Mouse (Mus musculus) heart, embryonic 16.5 days (tissue): ENCODE measurements around the gene Cldnd1. TPM values are rescaled to one million over a fixed set of nuclear protein-coding genes. Genes with fewer than 3 reads are reported as not detected.

Experiments
- ATAC-seq: fragments of 200-750 bp; cut with Nextera tagmentation; replicated peaks from 2 replicates; pipeline ENCODE4 v1.8.0; 2017; ENCODE audit warnings: moderate number of reproducible peaks; ENCODE audit not compliant: insufficient read depth, low FRiP score; ENCODE audit errors: extremely low read depth
- H3K27ac ChIP-seq: fragments of 300-500 bp; sonication (generic); 2 replicates; pipeline ENCODE4 v1.5.1; 2014; ENCODE audit warnings: mild to moderate bottlenecking, low read length, control low read depth, moderate library complexity
- H3K27me3 ChIP-seq: fragments of 300-500 bp; sonication (generic); 2 replicates; pipeline ENCODE4 v1.6.1; 2014; ENCODE audit warnings: low read length, mixed read lengths; ENCODE audit not compliant: control insufficient read depth, insufficient read depth
- H3K36me3 ChIP-seq: fragments of 300-500 bp; sonication (generic); 2 replicates; pipeline ENCODE4 v1.6.1; 2014; ENCODE audit not compliant: control insufficient read depth, insufficient read depth
- H3K4me1 ChIP-seq: fragments of 300-500 bp; sonication (generic); 2 replicates; pipeline ENCODE4 v1.6.1; 2014; ENCODE audit warnings: low read length, mixed read lengths; ENCODE audit not compliant: control insufficient read depth, insufficient read depth
- H3K4me2 ChIP-seq: fragments of 300-500 bp; sonication (generic); 2 replicates; pipeline ENCODE4 v1.6.1; 2014; ENCODE audit warnings: low read depth, mild to moderate bottlenecking, control low read depth, low read length
- H3K4me3 ChIP-seq: fragments of 300-500 bp; sonication (generic); 2 replicates; pipeline ENCODE4 v1.5.1; 2014; ENCODE audit warnings: mild to moderate bottlenecking, control low read depth, low read length
- H3K9ac ChIP-seq: fragments of 300-500 bp; sonication (generic); 2 replicates; pipeline ENCODE4 v1.6.1; 2014; ENCODE audit warnings: low read length, control low read depth
- H3K9me3 ChIP-seq: fragments of 300-500 bp; sonication (generic); replicated peaks from 2 replicates; pipeline ENCODE4 v1.6.1; 2016; ENCODE audit warnings: low read length; ENCODE audit not compliant: control insufficient read depth
- WGBS: fragments of 180-500 bp; shearing (Covaris S2); extraction: QIAGEN DNeasy Blood & Tissue Kit; methylation state at CpG from one replicate; pipeline ENCODE4 v1.1.7; 2014; 5-methylcytosine and 5-hydroxymethylcytosine counted together
- polyA plus RNA-seq: library from polyadenylated mRNA; unstranded; fragments of >200 nt; fragmentation: Nextera tagmentation; extraction: Ambion mirVana; gene quantifications from 2 replicates; pipeline ENCODE4 v1.2.1, GENCODE M21; 2015

Gene Cldnd1
- polyA plus RNA-seq, 1 experiment from 2014 or later: 112 TPM

GRCm38 (mm10) chr16:58718666-58719120 is 9.0 kb upstream of the Cldnd1 start, which contains the start of gene Gpr15:
TSS of gene Gpr15 (minus strand) at chr16:58719070.
- no peak for ATAC-seq
- WGBS: 88% methylated on average over 7 of the region's 7 CpGs
- H3K4me3 ChIP-seq: no peak within 1 kb of the TSS

GRCm38 (mm10) chr16:58722292-58722691 is 5.4 kb upstream of the Cldnd1 start:
- ATAC-seq: no peak
- Histone ChIP-seq H3K36me3 (no peaks in the 10 kb centered on the region), H3K27me3 (no peaks in the 10 kb centered on the region), H3K9me3 (no peaks in the 10 kb centered on the region), H3K9ac (no peak overlapping the region), H3K27ac (no peak overlapping the region), H3K4me3 (no peak overlapping the region), H3K4me2 (no peak overlapping the region), H3K4me1 (no peaks in the 10 kb centered on the region)
- WGBS: 68% methylated on average over 2 of the region's 2 CpGs

More at GRCm38 (mm10) chr16:58718666-58719120, 9.0 kb upstream of the Cldnd1 start, which contains the start of gene Gpr15:
- H3K4me2 ChIP-seq: no peak within 1 kb of the TSS
- H3K27ac ChIP-seq: no peak within 1 kb of the TSS
- no peaks in the 10 kb centered on the region for H3K4me1 ChIP-seq
- H3K27me3 ChIP-seq: no peaks in the 10 kb centered on the region
- no peak within 1 kb of the TSS for H3K9ac ChIP-seq
- H3K36me3 ChIP-seq: no peaks in the 10 kb centered on the region
- no peaks in the 10 kb centered on the region for H3K9me3 ChIP-seq

GRCm38 (mm10) chr16:58726680-58727476 is 832 bp upstream of the Cldnd1 start:
- Histone ChIP-seq H3K4me2 (peak overlapping the region; percentile 72), H3K9ac (no peak overlapping the region), H3K27ac (no peak overlapping the region), H3K36me3 (peaks cover 19% of the 10 kb centered on the region), H3K27me3 (no peaks in the 10 kb centered on the region), H3K4me1 (0 out of 2 replicates have a peak, but pooled peaks cover 4% of the 10 kb centered on the region), H3K9me3 (no peaks in the 10 kb centered on the region), H3K4me3 (no peak overlapping the region; the same call in 1 of the 2 replicates)
- no peak for ATAC-seq
- WGBS: 76% methylated on average over 11 of the region's 11 CpGs

GRCm38 (mm10) chr16:58728176-58728671 is 514 bp downstream of the Cldnd1 start:
- Histone ChIP-seq H3K36me3 (peaks cover 31% of the 10 kb centered on the region), H3K9ac (peak overlapping the region; percentile 90), H3K4me1 (0 out of 2 replicates have a peak, but pooled peaks cover 4% of the 10 kb centered on the region), H3K4me3 (peak overlapping the region; percentile 91), H3K27ac (peak overlapping the region; percentile 91), H3K9me3 (no peaks in the 10 kb centered on the region), H3K27me3 (no peaks in the 10 kb centered on the region), H3K4me2 (peak overlapping the region; percentile 72)
- ATAC-seq: peak; percentile 87
- WGBS: under 1% methylated on average over 26 of the region's 31 CpGs

GRCm38 (mm10) chr16:58738205-58738604 is 10.5 kb downstream of the Cldnd1 start:
- H3K4me3 ChIP-seq: no peak overlapping the region
- no peaks in the 10 kb centered on the region for H3K27me3 ChIP-seq
- H3K4me1 ChIP-seq: no peaks in the 10 kb centered on the region
- H3K9me3 ChIP-seq: no peaks in the 10 kb centered on the region
- H3K27ac ChIP-seq: no peak overlapping the region
- WGBS: 74% methylated on average over 4 of the region's 4 CpGs
- H3K4me2 ChIP-seq: no peak overlapping the region
- H3K9ac ChIP-seq: no peak overlapping the region
- H3K36me3 ChIP-seq: peaks cover 13% of the 10 kb centered on the region
- ATAC-seq: no peak

- H3K36me3 ChIP-seq: peaks cover 9% of the 10 kb centered on the region; the same call in 1 of the 2 replicates
- H3K4me2 ChIP-seq: no peak overlapping the region
- no peaks in the 10 kb centered on the region for H3K27me3 ChIP-seq
- WGBS: 77% methylated on average over 1 of the region's 1 CpGs
- H3K9ac ChIP-seq: no peak overlapping the region
- no peaks in the 10 kb centered on the region for H3K9me3 ChIP-seq
- no peak for ATAC-seq
- no peak overlapping the region for H3K4me3 ChIP-seq
- no peak overlapping the region for H3K27ac ChIP-seq
- no peaks in the 10 kb centered on the region for H3K4me1 ChIP-seq
These were observed 11.1 kb downstream of the Cldnd1 start for GRCm38 (mm10) chr16:58738800-58739199.

- Histone ChIP-seq H3K9me3 (no peaks in the 10 kb centered on the region), H3K36me3 (no peaks in the 10 kb centered on the region), H3K9ac (no peak overlapping the region), H3K4me1 (no peaks in the 10 kb centered on the region), H3K4me2 (no peak overlapping the region), H3K27ac (no peak overlapping the region), H3K27me3 (no peaks in the 10 kb centered on the region), H3K4me3 (no peak overlapping the region)
- no peak for ATAC-seq
- WGBS: 86% methylated on average over 5 of the region's 5 CpGs
These were observed 13.0 kb downstream of the Cldnd1 start for GRCm38 (mm10) chr16:58740751-58741150.

GRCm38 (mm10) chr16:58746715-58747114 is 19.0 kb downstream of the Cldnd1 start:
- peak; percentile 70; the same call in 1 of the 2 replicates for ATAC-seq
- H3K4me1 ChIP-seq: peaks cover 7% of the 10 kb centered on the region
- H3K27ac ChIP-seq: no peak overlapping the region; the same call in 1 of the 2 replicates
- H3K4me3 ChIP-seq: no peak overlapping the region
- 36% methylated on average over 4 of the region's 4 CpGs for WGBS
- no peaks in the 10 kb centered on the region for H3K27me3 ChIP-seq
- no peak overlapping the region for H3K9ac ChIP-seq
- H3K4me2 ChIP-seq: peak overlapping the region; percentile 15; the same call in 1 of the 2 replicates
- no peaks in the 10 kb centered on the region for H3K36me3 ChIP-seq
- no peaks in the 10 kb centered on the region for H3K9me3 ChIP-seq

- Histone ChIP-seq H3K4me1 (peaks cover 5% of the 10 kb centered on the region), H3K9ac (no peak overlapping the region), H3K36me3 (no peaks in the 10 kb centered on the region), H3K9me3 (no peaks in the 10 kb centered on the region), H3K4me2 (no peak overlapping the region), H3K27me3 (no peaks in the 10 kb centered on the region), H3K27ac (no peak overlapping the region), H3K4me3 (no peak overlapping the region)
- ATAC-seq: peak; percentile 49
- 21% methylated on average over 1 of the region's 1 CpGs for WGBS
These were observed 23.6 kb downstream of the Cldnd1 start for GRCm38 (mm10) chr16:58751314-58751713.
